Mouse (Mus musculus) frontal cortex, postnatal 36 days (tissue): ENCODE data around the gene Rasgrp3.

Experiments used
- DNase-seq, 2 experiments: peaks; one replicate each; pipeline ENCODE4 v3.0.0; 2022; ENCODE audit warnings: low spot score in 2 of 2

Rasgrp3 gene

GRCm38 (mm10) chr17:75539130-75539529 lies 103.4 kb downstream of the Rasgrp3 start:
- DNase-seq, result no peak

GRCm38 (mm10) chr17:75539841-75540240 lies 104.1 kb downstream of the Rasgrp3 start:
- DNase-seq, result no peak

GRCm38 (mm10) chr17:75543434-75543833 lies 107.7 kb downstream of the Rasgrp3 start:
- no peak for DNase-seq

GRCm38 (mm10) chr17:75544262-75544661 lies 108.6 kb downstream of the Rasgrp3 start:
- DNase-seq, result no peak

GRCm38 (mm10) chr17:75550771-75551413 lies 115.2 kb downstream of the Rasgrp3 start:
- no peak for DNase-seq

- DNase-seq, result peak; percentile 97
Measured at GRCm38 (mm10) chr17:75551512-75552400, 116.1 kb downstream of the Rasgrp3 start, which contains the start of gene Fam98a. Gene Fam98a (minus strand): TSS chr17:75551946.

GRCm38 (mm10) chr17:75557031-75557430 lies 121.3 kb downstream of the Rasgrp3 start:
- no peak for DNase-seq

- DNase-seq, result no peak
Measured at GRCm38 (mm10) chr17:75558041-75558440, 122.3 kb downstream of the Rasgrp3 start.

- no peak for DNase-seq
Measured at GRCm38 (mm10) chr17:75575608-75576007, 139.9 kb downstream of the Rasgrp3 start.
